Mouse (Mus musculus) kidney, embryonic 16.5 days (tissue): ENCODE results near the gene Plpp4. TPM values are rescaled to one million over a fixed set of nuclear protein-coding genes. Genes with fewer than 3 reads are reported as not detected.

Source experiments
- ATAC-seq: fragments of 200-750 bp; cut with Nextera tagmentation; 2 replicates; pipeline ENCODE4 v1.8.0; 2017; ENCODE audit warnings: moderate TSS enrichment; ENCODE audit not compliant: low FRiP score, low TSS enrichment
- H3K27ac ChIP-seq: fragments of 300-500 bp; sonication (generic); 2 replicates; pipeline ENCODE4 v1.5.1; 2014; ENCODE audit warnings: low read length
- H3K27me3 ChIP-seq: fragments of 300-500 bp; sonication (generic); 2 replicates; pipeline ENCODE4 v1.6.1; 2014; ENCODE audit warnings: low read length, control low read depth, mixed read lengths; ENCODE audit not compliant: insufficient read depth
- H3K36me3 ChIP-seq: fragments of 300-500 bp; sonication (generic); 2 replicates; pipeline ENCODE4 v1.6.1; 2014; ENCODE audit warnings: low read length, control low read depth, mixed read lengths; ENCODE audit not compliant: insufficient read depth
- H3K4me1 ChIP-seq: fragments of 300-500 bp; sonication (generic); 2 replicates; pipeline ENCODE4 v1.6.1; 2014; ENCODE audit warnings: low read length, control low read depth, mixed read lengths; ENCODE audit not compliant: insufficient read depth
- H3K4me2 ChIP-seq: fragments of 300-500 bp; sonication (generic); replicated peaks from 2 replicates; pipeline ENCODE4 v1.6.1; 2014; ENCODE audit warnings: low read depth, low read length
- H3K4me3 ChIP-seq: fragments of 300-500 bp; sonication (generic); 2 replicates; pipeline ENCODE4 v1.5.1; 2014; ENCODE audit warnings: mild to moderate bottlenecking, low read length
- H3K9ac ChIP-seq: fragments of 300-500 bp; sonication (generic); replicated peaks from 2 replicates; pipeline ENCODE4 v1.6.1; 2014; ENCODE audit warnings: low read length
- H3K9me3 ChIP-seq: fragments of 300-500 bp; sonication (generic); 2 replicates; pipeline ENCODE4 v1.6.1; 2016; ENCODE audit warnings: low read length, control low read depth
- WGBS: fragments of 180-500 bp; shearing (Covaris S2); extraction: QIAGEN DNeasy Blood & Tissue Kit; methylation state at CpG from one replicate; pipeline ENCODE4 v1.1.7; 2014; 5-methylcytosine and 5-hydroxymethylcytosine counted together
- polyA plus RNA-seq: library from polyadenylated mRNA; unstranded; fragments of >200 nt; fragmentation: Nextera tagmentation; extraction: Ambion mirVana; gene quantifications from 2 replicates; pipeline ENCODE4 v1.2.1, GENCODE M21; 2015

Plpp4 gene
- polyA plus RNA-seq, 1 experiment from 2014 or later: 3.4 TPM

DNA sequence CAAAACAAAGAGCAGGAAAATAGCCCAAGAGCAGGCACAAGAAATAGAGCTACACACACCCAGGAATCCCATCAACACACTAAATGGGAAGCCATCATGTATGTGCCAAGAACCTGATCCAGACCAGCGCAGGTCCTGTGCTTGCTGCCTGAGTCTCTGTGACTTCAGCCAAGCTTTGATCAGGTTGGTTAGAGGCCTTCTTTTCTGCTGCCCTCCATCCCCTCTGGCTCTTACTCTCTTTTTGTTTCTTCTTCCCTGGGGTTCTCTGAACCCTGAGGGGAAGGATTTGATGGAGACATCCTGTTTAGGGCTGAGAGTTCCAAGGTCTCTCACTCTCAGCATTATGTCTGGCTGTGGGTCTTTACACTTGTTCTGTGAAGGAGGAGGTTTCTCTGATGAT lies 2.7 kb upstream of the Plpp4 start:
- H3K4me2 ChIP-seq: no peak overlapping the region
- no peak overlapping the region for H3K4me3 ChIP-seq
- peaks cover 10% of the 10 kb centered on the region; the same call in 1 of the 2 replicates for H3K4me1 ChIP-seq
- H3K27ac ChIP-seq: no peak overlapping the region
- WGBS: 75% methylated on average over 1 of the region's 1 CpGs
- H3K27me3 ChIP-seq: peaks cover 41% of the 10 kb centered on the region
- no peaks in the 10 kb centered on the region for H3K36me3 ChIP-seq
- H3K9ac ChIP-seq: no peak overlapping the region
- H3K9me3 ChIP-seq: no peaks in the 10 kb centered on the region
- ATAC-seq: no peak

GRCm38 (mm10) chr7:129255406-129255805 lies 1.4 kb upstream of the Plpp4 start:
- Histone ChIP-seq H3K9me3 (no peaks in the 10 kb centered on the region), H3K9ac (no peak overlapping the region), H3K27ac (no peak overlapping the region), H3K36me3 (no peaks in the 10 kb centered on the region), H3K4me3 (no peak overlapping the region), H3K27me3 (peaks cover 45% of the 10 kb centered on the region), H3K4me1 (peaks cover 10% of the 10 kb centered on the region; the same call in 1 of the 2 replicates), H3K4me2 (no peak overlapping the region)
- 89% methylated on average over 6 of the region's 6 CpGs for WGBS
- no peak for ATAC-seq

DNA sequence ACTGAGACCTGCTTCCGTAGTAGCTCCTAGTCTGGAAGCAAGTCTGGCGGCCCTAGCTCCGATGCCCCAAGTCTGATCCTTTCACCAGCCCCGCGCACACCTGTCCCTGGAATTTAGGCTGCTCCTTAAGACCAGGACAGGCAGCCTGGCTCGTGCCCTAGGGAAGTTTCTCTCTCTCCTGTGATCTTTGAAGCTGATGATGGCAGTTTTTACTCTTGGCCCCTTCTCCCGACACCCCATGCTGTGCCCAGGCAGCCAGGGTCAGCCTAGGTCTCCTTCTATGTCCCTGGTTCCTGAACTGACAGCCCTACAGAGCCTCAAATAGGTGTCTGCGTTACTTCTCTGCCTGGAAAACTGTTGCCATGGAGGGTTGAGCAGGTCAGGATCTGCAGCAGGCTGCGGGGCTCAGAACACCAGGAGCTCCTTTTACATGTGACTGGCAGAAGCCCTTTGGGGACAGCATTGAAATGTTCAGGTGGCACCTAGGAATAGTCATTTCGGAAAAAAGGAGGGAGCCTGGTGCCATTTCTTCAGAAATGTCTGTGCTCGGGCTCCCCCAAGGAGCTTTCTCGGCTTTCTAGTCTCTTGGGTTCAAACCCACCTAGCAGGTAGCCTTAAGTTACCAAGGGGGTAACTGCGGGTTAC lies 665 bp downstream of the Plpp4 start:
- Histone ChIP-seq H3K9me3 (no peaks in the 10 kb centered on the region), H3K27ac (no peak overlapping the region), H3K36me3 (no peaks in the 10 kb centered on the region), H3K4me3 (peak overlapping the region; percentile 51), H3K4me1 (peaks cover 10% of the 10 kb centered on the region; the same call in 1 of the 2 replicates), H3K4me2 (peak overlapping the region; percentile 92), H3K27me3 (peaks cover 45% of the 10 kb centered on the region), H3K9ac (peak overlapping the region; percentile 60; the same call in 1 of the 2 replicates)
- WGBS: 7% methylated on average over 13 of the region's 13 CpGs
- no peak; the same call in 1 of the 2 replicates for ATAC-seq

DNA sequence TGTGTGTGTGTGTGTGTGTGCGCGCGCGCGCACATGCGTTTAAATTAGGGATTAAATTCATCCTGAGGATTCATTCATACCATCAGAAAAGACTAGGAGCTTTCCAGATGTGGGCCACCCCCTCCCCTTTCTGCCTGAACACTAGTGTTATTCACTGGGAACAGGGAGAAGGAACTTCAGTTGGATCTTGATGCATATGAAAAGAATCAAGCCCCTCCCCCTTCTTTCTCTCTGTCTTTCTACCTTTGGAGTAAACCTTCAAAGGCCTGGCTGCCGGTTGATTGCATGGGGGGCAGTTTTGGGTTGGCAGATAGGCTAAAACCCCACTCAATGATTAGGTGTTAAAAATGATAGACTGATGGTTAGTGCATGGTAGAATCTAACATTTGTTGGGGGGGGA lies 1.5 kb downstream of the Plpp4 start:
- Histone ChIP-seq H3K9me3 (no peaks in the 10 kb centered on the region), H3K27ac (no peak overlapping the region), H3K4me2 (no peak overlapping the region), H3K4me3 (no peak overlapping the region), H3K36me3 (no peaks in the 10 kb centered on the region), H3K4me1 (peaks cover 10% of the 10 kb centered on the region; the same call in 1 of the 2 replicates), H3K9ac (no peak overlapping the region), H3K27me3 (peaks cover 45% of the 10 kb centered on the region)
- 64% methylated on average over 7 of the region's 7 CpGs for WGBS
- ATAC-seq: no peak

DNA sequence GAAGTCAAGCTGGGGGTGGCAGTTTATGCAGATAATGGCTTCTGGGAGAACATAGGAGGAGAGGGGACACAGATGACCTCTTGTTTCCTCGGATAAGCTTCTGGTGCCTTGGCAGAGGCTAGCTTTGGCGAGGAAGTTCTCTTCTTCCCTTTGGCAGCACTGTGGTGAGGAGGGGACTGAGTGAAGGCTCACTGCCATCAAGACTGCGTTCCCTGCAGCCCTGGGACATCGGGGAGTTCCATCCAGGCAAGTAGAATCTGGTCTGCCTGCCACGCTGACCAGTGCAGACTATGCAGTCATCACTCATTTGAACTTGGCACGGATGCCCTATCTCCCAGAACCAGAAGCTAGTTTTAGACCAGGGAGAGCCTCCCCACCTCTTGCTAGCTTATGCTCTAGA lies 2.4 kb downstream of the Plpp4 start:
- no peak overlapping the region for H3K4me3 ChIP-seq
- no peak overlapping the region for H3K27ac ChIP-seq
- peaks cover 45% of the 10 kb centered on the region for H3K27me3 ChIP-seq
- H3K36me3 ChIP-seq: no peaks in the 10 kb centered on the region
- ATAC-seq: no peak
- 76% methylated on average over 6 of the region's 6 CpGs for WGBS
- H3K9ac ChIP-seq: no peak overlapping the region
- H3K4me1 ChIP-seq: peaks cover 10% of the 10 kb centered on the region; the same call in 1 of the 2 replicates
- H3K4me2 ChIP-seq: no peak overlapping the region
- no peaks in the 10 kb centered on the region for H3K9me3 ChIP-seq

DNA sequence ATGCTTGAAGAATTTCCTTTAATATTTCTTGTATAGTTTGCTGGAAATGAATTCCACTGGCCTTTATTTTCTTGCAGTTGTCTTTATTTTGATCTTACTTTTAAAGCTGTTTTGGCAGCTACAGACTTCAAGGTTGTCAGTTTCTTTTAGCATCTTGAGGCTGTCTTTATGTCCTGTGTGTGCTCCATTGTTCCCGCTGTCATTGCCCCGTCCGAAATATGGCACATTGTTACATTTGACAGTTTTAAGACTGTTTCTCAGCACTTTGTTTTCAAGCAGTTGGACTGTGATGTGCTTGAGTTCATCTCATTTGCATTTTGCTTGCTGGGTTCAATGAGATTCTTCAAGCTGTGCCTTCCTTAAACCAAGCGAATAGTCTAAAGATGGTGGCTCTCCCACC lies 17.0 kb downstream of the Plpp4 start:
- Histone ChIP-seq H3K36me3 (no peaks in the 10 kb centered on the region), H3K27me3 (no peaks in the 10 kb centered on the region), H3K9me3 (no peaks in the 10 kb centered on the region), H3K4me2 (no peak overlapping the region), H3K4me3 (no peak overlapping the region), H3K4me1 (no peaks in the 10 kb centered on the region), H3K27ac (no peak overlapping the region), H3K9ac (no peak overlapping the region)
- WGBS: 84% methylated on average over 4 of the region's 4 CpGs
- ATAC-seq: no peak

GRCm38 (mm10) chr7:129274726-129275125 lies 17.9 kb downstream of the Plpp4 start:
- H3K9ac ChIP-seq: no peak overlapping the region
- no peaks in the 10 kb centered on the region for H3K9me3 ChIP-seq
- no peak overlapping the region for H3K4me2 ChIP-seq
- no peak for ATAC-seq
- H3K36me3 ChIP-seq: no peaks in the 10 kb centered on the region
- H3K4me1 ChIP-seq: no peaks in the 10 kb centered on the region
- H3K4me3 ChIP-seq: no peak overlapping the region
- no peak overlapping the region for H3K27ac ChIP-seq
- H3K27me3 ChIP-seq: no peaks in the 10 kb centered on the region
- WGBS: 86% methylated on average over 5 of the region's 5 CpGs

GRCm38 (mm10) chr7:129277751-129278150 lies 20.9 kb downstream of the Plpp4 start:
- no peaks in the 10 kb centered on the region for H3K4me1 ChIP-seq
- H3K4me2 ChIP-seq: no peak overlapping the region
- no peak for ATAC-seq
- no peaks in the 10 kb centered on the region for H3K27me3 ChIP-seq
- H3K36me3 ChIP-seq: no peaks in the 10 kb centered on the region
- 85% methylated on average over 5 of the region's 5 CpGs for WGBS
- H3K9me3 ChIP-seq: no peaks in the 10 kb centered on the region
- H3K27ac ChIP-seq: no peak overlapping the region
- H3K4me3 ChIP-seq: no peak overlapping the region
- H3K9ac ChIP-seq: no peak overlapping the region

GRCm38 (mm10) chr7:129278801-129279200 lies 22.0 kb downstream of the Plpp4 start:
- Histone ChIP-seq H3K27ac (no peak overlapping the region), H3K9ac (no peak overlapping the region), H3K36me3 (no peaks in the 10 kb centered on the region), H3K4me2 (no peak overlapping the region), H3K27me3 (no peaks in the 10 kb centered on the region), H3K4me1 (no peaks in the 10 kb centered on the region), H3K9me3 (no peaks in the 10 kb centered on the region), H3K4me3 (no peak overlapping the region)
- 90% methylated on average over 4 of the region's 4 CpGs for WGBS
- no peak for ATAC-seq

DNA sequence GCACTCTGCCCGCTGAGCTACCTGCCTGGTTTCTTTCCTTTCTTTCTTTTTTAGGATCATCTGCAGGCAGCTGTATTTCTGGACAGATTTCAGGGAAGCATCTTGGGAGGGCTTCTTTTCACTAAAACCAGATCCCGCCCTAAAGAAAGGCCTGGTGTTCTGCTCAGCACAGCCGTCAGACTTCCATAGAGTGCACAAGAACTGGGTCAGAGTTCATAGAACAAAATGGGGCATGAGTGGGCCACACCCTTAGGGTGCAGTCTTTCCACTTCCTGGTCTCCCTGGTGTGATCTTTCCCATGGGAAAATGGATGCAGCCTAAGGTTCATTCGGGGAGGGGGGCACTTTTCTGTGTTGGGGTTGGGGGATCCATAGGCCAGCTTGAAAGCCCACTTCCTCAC lies 22.4 kb downstream of the Plpp4 start:
- H3K27me3 ChIP-seq: no peaks in the 10 kb centered on the region
- no peak overlapping the region for H3K27ac ChIP-seq
- no peak overlapping the region for H3K4me3 ChIP-seq
- no peaks in the 10 kb centered on the region for H3K36me3 ChIP-seq
- 79% methylated on average over 4 of the region's 4 CpGs for WGBS
- no peaks in the 10 kb centered on the region for H3K4me1 ChIP-seq
- no peak for ATAC-seq
- H3K9ac ChIP-seq: no peak overlapping the region
- no peak overlapping the region for H3K4me2 ChIP-seq
- H3K9me3 ChIP-seq: no peaks in the 10 kb centered on the region
